Mouse (Mus musculus): ENCODE data around the gene Palm3. TPM values are rescaled to one million over a fixed set of nuclear protein-coding genes. Genes with fewer than 3 reads are reported as not detected.

The Palm3 gene
- total RNA-seq, 2 experiments from 2014 or later = 0.31 TPM; not detected in 1

DNA sequence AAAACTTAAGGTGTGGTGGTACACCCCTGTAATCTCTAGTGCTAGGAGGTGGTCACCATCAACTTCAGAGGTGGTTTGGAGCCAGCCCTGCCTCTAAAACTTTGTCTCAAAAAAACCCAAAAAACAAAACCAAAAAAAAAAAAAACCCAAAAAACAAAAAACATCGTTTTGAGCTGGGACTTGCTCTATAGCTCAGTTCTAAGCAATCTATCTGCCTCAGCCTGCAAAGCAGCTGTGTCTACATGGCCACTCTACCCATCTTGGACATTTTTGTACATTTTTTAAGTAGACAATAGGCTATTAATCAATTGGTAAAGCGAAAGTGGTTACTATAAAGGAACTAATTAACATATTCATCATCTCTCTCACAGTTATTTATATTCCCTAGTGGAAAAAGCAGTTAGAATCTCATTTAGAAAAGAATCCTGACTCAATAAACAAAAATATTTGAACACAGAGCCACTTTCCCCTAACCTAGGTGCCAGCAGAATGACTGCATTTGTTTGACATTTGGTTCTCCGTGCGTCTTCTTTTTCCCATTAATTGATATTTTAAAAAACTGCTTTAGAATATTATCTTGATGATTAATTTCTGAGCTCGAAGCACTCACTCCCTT lies 44.3 kb downstream of the Palm3 start:
- TF ChIP-seq CTCF (IDR thresholded peaks at IDR 0.05) = no peak
- DNase-seq = no peak
- intact Hi-C loops (cut with DNase I) = loop anchor here (5.0 kb wide), 2 partner anchors 37 to 53 kb away; partner anchors contain the start of genes 2210011C24Rik and Dcaf15
- Histone ChIP-seq H3K27ac (peak overlapping the region; percentile 98), H3K4me3 (peak overlapping the region; percentile 76)

DNA sequence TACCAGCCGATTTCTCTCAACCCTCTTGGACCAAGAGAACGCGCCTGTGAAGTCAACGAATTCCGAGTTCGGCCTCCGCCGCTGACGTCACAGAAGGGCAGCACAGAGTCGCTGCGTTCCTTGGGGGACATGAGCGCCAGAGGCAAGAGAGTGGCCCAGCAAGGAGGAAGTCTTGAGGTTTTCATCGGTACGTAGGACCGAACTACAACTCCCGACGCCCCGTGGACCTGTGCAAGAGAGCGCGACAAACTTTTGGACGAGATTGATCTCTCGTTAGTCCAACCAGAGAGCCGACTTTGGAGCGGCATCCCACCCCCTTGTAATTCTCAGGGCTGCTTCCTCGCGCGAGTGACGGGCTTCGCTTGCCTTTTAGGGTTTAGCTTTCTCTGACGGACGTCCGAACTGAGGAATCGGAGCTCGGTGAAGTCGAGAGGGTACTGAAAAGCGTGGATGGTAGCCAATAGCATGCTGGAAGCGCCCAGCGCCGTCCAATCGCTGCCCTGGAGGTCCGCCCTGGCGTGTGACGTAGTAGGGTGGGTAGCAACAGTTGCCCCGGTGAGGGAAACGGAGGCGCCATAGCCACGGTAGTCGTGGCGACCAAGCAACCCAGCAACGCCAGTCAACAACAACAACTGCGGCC lies 45.1 kb downstream of the Palm3 start, which contains the start of gene Rfx1:
Rfx1 (plus strand) TSS at position 544 of the 640 bp plus-strand sequence.
- Histone ChIP-seq H3K4me3 (peak within 1 kb of the TSS; percentile 91), H3K27ac (peak within 1 kb of the TSS; percentile 98)
- intact Hi-C loops (cut with DNase I) = loop anchor here (5.0 kb wide), 2 partner anchors 36 to 54 kb away; partner anchors contain the start of genes 2210011C24Rik and Dcaf15
- TF ChIP-seq CTCF (IDR thresholded peaks at IDR 0.05) = no peak
- DNase-seq = peak; percentile 99

DNA sequence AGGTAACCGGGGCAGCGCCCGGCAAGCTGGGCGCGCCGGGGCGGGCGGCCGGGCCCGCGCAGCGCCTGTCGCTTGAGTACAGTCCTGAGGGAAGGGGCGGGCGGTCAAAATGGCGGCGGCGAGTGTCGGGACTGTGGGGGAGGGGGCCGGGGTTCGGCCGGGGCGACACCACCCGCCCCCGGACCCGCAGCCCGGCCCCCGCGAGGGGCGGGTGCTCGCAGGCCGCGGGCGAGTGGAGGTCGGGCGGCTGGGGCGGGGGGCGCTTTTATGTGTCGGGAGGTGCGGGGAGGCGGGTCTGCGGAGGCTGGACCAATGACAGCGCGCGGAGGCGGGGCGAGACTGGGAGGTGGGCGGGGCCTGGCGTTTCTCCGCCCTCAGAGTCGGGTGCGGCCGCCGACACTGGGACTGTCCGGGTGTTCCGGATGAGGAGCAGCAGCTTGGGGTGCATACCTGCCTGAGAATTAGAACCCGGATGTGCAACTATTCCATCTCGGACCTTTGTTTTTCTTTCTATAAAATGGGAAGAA lies 45.8 kb downstream of the Palm3 start:
- TF ChIP-seq CTCF (IDR thresholded peaks at IDR 0.05) = no peak
- H3K27ac ChIP-seq = peak overlapping the region; percentile 95
- intact Hi-C loops (cut with DNase I) = loop anchor here (5.0 kb wide), 2 partner anchors 35 to 55 kb away; partner anchors contain the start of genes 2210011C24Rik and Dcaf15
- DNase-seq = peak; percentile 97
- H3K4me3 ChIP-seq = peak overlapping the region; percentile 91

DNA sequence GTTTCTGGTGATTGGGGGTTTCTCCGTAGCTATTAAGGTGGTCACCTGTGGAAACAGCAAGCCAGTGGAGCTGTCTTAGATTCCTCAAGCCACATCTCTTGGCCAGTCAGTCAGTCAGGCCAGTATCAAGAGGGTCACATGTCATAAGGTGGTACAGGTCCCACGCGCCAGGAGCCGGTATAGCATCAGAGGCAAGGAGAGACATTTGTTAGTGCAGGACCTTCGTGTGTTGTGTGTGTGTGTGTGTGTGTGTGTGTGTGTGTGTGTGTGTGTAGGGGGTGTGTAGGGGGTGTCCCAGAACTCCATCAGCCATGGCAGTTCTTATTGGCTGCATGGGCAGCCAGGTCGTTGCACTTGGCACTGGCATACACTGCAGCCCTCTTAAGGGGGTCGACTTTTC lies 46.6 kb downstream of the Palm3 start:
- DNase-seq = no peak
- intact Hi-C loops (cut with DNase I) = loop anchor here (5.0 kb wide), 2 partner anchors 34 to 56 kb away; partner anchors contain the start of genes 2210011C24Rik and Dcaf15
- Histone ChIP-seq H3K4me3 (peak overlapping the region; percentile 91), H3K27ac (peak overlapping the region; percentile 95)
- no peak for TF ChIP-seq CTCF (IDR thresholded peaks at IDR 0.05)

DNA sequence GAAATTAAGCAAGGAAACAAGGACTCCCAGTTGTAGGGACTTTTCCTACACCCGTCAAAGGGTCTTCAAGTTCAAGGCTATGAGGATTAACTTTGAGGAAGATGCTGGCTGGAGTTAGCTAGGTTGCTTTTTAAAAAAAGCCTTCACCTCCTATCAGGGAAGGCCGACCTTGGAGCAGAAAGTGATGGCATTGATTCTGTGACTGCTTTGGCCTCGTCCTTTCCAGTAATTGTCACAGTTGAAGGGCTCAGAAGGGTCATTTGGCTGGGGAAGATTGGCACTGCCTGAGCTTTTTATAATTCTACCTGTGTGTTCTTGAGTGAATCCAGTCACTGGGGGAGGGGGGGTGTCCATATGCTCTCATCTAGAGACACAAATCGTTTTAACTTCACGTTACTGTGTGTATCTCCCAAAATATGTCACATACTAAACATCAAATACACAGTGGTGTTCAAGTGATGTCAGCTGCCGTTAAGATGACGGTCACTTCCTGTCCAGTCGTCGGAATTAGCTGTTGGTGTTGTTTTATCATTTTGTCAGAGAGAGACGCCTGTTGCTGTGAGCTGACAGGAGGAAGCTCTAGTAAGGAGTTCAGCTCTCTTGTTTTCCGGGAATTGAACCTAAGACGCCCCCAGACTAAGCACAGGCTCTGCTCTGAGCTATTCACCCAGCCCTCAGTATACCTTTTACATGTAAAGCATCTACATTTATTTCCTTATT lies 47.2 kb downstream of the Palm3 start:
- intact Hi-C loops (cut with DNase I) = loop anchor here (5.0 kb wide), 2 partner anchors 34 to 56 kb away; partner anchors contain the start of genes 2210011C24Rik and Dcaf15
- Histone ChIP-seq H3K4me3 (no peak overlapping the region), H3K27ac (peak overlapping the region; percentile 85)
- no peak for DNase-seq
- no peak for TF ChIP-seq CTCF (IDR thresholded peaks at IDR 0.05)

DNA sequence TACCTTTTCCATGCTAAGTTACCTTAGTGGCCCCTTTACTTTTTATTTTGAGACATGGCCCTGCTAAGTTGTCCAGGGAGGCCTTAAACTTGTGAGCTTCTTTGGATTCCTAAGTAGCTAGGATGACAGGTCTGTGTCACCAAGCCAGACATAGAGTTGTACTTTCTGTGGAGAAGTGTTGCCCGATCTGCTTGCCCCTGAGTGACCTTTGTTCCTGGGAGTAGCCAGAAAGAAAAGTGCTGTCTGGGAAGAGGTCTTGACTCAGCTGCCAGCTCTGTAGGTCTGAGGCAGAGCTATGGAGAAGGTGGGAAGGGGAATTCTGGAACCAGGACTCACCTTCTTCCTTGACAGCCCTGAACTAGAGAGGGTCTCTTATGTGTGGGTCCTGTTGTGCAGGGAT lies 47.9 kb downstream of the Palm3 start:
- peak overlapping the region; percentile 85 for H3K27ac ChIP-seq
- no peak for TF ChIP-seq CTCF (IDR thresholded peaks at IDR 0.05)
- no peak overlapping the region for H3K4me3 ChIP-seq
- intact Hi-C loops (cut with DNase I) = loop anchor here (5.0 kb wide), 2 partner anchors 33 to 57 kb away; partner anchors contain the start of genes 2210011C24Rik and Dcaf15
- DNase-seq = no peak

DNA sequence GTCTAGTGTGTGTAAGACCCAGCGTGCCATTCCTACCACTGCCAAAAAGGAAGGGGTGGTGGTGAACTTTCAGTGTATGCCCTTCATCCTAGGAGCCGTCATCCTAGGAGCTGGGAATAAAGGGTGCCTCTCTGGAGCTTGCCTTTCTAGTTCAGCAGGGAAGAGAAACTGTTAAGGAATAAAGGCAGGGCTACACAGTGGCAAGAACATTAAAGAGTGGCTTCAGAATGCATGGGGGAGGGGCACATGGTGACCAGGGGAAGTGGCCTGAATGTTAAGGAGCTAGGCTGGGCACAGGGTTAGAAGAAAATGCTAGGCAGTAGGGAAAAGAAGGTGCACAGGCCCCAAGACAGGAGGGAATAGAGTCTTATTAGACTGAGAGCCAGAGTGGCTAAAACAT lies 48.5 kb downstream of the Palm3 start:
- Histone ChIP-seq H3K27ac (peak overlapping the region; percentile 85), H3K4me3 (no peak overlapping the region)
- TF ChIP-seq CTCF (IDR thresholded peaks at IDR 0.05) = no peak
- intact Hi-C loops (cut with DNase I) = loop anchor here (5.0 kb wide), 2 partner anchors 33 to 57 kb away; partner anchors contain the start of genes 2210011C24Rik and Dcaf15
- no peak for DNase-seq

DNA sequence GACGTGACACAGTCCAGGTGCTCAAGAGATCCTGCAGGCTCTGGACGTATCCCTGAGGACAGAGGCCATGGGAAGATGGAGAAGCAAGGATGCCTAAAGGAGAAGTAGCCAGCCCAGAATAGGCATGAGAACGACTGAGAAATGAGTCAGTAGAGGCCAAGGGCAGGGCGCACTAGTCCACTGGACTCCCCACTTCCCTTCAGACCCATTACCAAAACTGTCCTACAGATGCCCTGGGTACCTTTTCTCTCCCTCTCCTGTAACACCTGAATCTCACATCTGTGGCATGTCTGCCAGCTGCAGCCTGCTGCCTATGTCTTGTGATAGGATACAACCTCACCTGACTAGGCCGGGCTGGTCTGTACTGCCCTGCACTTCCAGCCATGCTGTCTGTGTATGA lies 49.0 kb downstream of the Palm3 start:
- intact Hi-C loops (cut with DNase I) = no loop called here
- TF ChIP-seq CTCF (IDR thresholded peaks at IDR 0.05) = no peak
- no peak for DNase-seq
- H3K4me3 ChIP-seq = no peak overlapping the region
- peak overlapping the region; percentile 85 for H3K27ac ChIP-seq

DNA sequence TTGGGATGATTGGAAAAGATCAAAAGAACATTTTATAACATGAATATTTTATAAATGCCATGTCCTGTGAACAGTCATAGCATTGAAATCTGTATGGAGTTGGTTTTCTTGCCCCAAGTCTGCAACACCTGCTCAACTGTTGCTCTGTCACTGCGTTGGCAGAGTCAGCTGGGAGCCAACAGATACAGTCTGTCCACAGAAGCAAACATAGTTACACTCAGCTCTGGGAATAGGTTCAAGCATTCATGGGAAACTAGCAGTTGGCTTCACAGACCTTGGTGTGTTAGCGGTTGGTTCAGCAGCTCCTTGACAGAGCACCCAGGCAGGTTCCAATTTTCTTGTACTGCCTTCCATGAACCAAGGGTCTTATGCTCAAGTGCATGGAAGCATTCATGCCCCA lies 49.4 kb downstream of the Palm3 start:
- intact Hi-C loops (cut with DNase I) = no loop called here
- peak overlapping the region; percentile 85 for H3K27ac ChIP-seq
- no peak overlapping the region for H3K4me3 ChIP-seq
- DNase-seq = peak; percentile 54
- TF ChIP-seq CTCF (IDR thresholded peaks at IDR 0.05) = no peak

DNA sequence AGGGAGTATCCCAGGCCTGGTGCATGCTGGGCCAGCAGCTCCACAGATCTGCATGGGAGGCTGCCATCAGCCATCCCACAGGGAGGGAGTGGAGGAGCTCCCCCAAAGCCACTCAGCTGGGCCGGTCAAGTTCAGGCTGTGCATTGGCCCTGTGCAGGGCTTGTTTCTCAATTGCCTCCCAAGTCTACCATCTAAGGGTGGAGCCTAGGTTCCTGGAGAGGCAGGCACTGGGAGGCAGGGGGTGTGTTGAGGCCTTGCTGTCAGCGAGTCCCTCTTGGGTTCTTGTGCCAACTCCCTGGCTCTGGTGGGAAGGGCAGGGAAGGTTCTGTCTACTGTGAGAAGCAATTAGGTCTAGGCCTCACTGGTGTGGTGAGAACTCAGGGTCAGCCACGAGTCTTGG lies 50.6 kb downstream of the Palm3 start:
- H3K4me3 ChIP-seq = no peak overlapping the region
- DNase-seq = no peak
- no peak for TF ChIP-seq CTCF (IDR thresholded peaks at IDR 0.05)
- H3K27ac ChIP-seq = peak overlapping the region; percentile 62
- intact Hi-C loops (cut with DNase I) = no loop called here

DNA sequence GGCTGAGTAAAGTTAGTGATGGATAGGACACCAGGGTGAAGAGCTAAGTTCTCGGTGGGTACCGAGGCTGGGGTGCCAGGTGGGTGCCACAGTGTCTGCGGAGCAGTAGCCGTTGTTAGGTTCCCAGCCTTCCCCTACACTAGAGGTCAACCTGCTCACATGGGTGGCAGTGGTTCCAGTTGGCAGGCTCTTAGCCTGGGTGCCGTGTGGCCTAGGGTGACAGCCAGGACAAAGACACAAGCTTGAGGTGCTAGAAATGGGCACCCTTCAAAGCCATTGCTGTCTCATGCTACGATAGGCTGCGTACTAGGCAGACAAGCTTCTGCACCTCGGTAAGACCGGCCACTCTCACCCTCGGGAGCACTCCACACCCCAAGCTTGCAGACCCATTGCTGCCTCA lies 51.0 kb downstream of the Palm3 start:
- no peak for DNase-seq
- no peak overlapping the region for H3K4me3 ChIP-seq
- H3K27ac ChIP-seq = peak overlapping the region; percentile 62
- intact Hi-C loops (cut with DNase I) = no loop called here
- no peak for TF ChIP-seq CTCF (IDR thresholded peaks at IDR 0.05)

DNA sequence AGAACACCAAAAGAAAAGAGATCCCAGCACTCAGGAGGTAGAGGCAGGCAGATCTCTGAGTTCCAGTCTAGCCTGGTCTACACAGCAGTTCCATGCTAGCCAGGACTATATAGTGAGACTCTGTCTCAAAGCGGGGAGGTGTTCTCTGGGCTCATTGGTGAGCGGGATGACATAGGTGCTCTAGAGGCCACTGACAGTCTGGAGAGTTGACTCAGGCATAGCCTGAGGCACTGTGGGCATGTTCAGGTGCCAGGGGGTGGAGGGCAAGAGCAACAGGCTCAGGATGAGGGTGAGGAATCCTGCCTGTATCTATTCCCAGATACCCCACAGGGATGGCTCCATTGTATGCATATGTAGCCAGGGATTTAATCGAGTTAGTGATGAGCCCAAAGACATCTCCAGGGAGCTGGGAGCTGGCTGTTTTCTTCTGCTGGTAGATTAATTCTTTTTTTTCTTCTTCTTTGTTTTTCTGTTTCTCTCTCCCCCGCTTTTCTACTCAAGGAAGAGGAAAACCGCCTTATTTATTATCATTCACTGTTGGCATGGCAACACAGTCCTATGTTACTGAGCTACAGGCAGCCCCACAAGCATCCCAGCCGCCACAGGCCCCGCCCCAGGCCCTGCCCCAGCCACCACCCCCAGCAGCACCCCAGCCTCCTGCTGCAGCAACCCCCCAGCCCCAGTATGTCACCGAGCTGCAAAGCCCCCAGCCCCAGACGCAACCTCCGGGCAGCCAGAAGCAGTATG lies 52.1 kb downstream of the Palm3 start:
- TF ChIP-seq CTCF (IDR thresholded peaks at IDR 0.05) = no peak
- peak overlapping the region; percentile 62; the same call in 1 of the 2 replicates for H3K27ac ChIP-seq
- intact Hi-C loops (cut with DNase I) = no loop called here
- no peak for DNase-seq
- H3K4me3 ChIP-seq = no peak overlapping the region

Measured in gastrocnemius, adult 2 months (tissue).